Mouse (Mus musculus): Measurements from ENCODE around the gene Ptpro.

DNA sequence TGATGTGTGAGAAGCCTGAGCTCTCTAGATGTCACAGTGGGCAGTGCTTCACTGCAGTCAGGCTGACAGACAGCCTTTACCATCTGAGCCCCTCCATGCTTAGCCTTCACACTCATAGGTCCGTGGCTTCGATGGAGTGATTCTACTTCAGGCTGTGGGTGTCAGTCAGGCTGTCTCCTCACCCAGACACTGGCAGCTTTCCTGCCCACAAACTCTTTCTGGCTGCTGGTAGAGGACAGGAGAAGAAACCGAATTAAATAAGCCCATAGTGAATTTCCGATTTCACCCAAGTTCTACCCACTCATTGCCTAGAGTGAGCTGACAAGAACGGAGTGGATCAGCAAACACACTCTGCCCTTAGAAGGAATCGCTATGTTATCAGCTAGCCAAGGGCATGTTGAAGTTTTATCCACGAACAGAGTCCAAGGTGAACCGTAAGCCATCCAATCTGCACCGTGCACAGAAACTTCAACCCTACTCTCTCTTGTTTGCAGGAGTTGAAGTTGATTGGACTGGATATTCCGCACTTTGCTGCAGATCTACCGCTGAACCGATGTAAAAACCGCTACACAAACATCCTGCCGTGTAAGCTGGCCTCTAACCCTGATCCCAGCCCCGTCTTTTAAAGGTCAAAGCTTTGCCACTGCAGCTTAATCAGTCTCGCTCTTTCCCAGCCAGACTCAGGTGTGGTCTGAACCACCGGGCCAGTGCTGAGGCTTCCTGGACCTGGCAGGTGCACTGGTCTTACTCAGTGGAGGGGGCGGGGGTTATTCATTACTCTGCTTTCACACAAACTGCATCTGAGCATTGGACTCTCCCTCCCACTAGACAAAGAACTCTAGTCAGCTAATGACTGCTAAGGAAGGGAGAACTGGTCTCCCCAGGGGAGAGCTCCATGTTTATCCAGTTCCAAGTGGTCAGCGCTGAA lies 188.7 kb downstream of the Ptpro start:
- TF ChIP-seq ZNF384 (IDR thresholded peaks at IDR 0.05; ENCODE audit: low read depth, low read length) (no peak), MAFK (IDR thresholded peaks at IDR 0.05; ENCODE audit: insufficient read depth, low read depth, low read length) (no peak), HCFC1 (IDR thresholded peaks at IDR 0.05; ENCODE audit: borderline replicate concordance, insufficient read depth, low read length) (no peak), ZC3H11A (IDR thresholded peaks at IDR 0.05; ENCODE audit: borderline replicate concordance, low read depth, low read length) (no peak)

Measured in ES-E14 (cell line).